Mouse (Mus musculus): ENCODE data around the gene Fcrl1.

DNA sequence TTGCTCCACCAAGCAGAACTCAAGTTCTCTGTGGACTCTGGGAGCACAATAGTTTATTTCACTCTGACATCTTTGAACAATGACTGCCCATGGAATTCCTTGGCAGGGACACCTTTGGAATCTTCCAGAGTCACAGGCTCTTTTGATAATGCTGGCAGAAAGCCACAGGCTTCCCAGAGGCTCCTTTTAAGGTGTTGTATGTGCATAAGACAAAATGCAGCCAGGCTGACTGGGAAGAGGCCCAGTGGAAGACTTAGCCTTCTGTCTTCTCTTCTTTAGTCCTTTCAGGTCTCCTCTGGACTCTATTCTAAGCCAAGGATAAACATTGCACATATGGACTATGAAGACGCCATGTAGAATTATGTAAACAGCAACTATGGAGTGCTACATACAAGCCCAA is 14.7 kb downstream of the Fcrl1 start:
- TF ChIP-seq CTCF (IDR thresholded peaks at IDR 0.05; ENCODE audit: low read depth) (no peak), EP300 (IDR thresholded peaks at IDR 0.05; ENCODE audit: low read depth) (peak; percentile 54; the same call in 1 of the 2 replicates)

All from heart, postnatal 0 days (tissue).